Mouse (Mus musculus): ENCODE results near the gene Ak1. TPM values are rescaled to one million over a fixed set of nuclear protein-coding genes. Genes with fewer than 3 reads are reported as not detected.
A peak's percentile ranks its signal among the peaks of the same experiment; 100 is the strongest.

Gene Ak1
- polyA plus RNA-seq, 1 experiment from 2014 or later = 10.5 TPM

DNA sequence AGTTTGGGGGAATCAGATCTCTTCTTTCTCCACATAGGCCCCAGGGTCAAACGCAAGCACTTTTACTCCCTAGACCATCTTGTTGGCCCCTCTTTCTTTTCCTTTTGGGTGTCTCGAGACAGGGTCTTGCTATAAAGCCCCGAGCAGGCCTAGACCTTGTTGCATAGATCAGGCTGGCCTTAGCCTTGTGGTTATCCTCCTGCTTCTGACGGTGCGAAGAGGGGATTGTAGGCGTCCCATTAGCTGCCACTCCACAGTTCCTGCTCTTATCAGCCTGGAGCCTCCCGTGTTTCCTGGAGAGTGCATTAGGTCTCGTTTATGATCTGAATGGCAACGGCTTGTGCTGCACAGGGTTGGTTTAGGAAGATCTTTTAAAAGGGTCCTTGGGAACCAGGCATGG is 22.5 kb downstream of the Ak1 start:
- Histone ChIP-seq H3K4me2 (replicated peaks; ENCODE audit: low read depth) (no peak overlapping the region), H3K36me3 (ENCODE audit: control insufficient read depth, insufficient read depth) (no peaks in the 10 kb centered on the region), H3K9me3 (ENCODE audit: control insufficient read depth) (no peaks in the 10 kb centered on the region), H3K4me3 (ENCODE audit: low read depth, low read length) (no peak overlapping the region), H3K9ac (ENCODE audit: low read depth, low read length) (no peak overlapping the region), H3K27me3 (replicated peaks; ENCODE audit: control insufficient read depth, insufficient read depth, low read length) (no peaks in the 10 kb centered on the region), H3K27ac (ENCODE audit: low read depth, low read length) (no peak overlapping the region), H3K4me1 (replicated peaks; ENCODE audit: control insufficient read depth, insufficient read depth, low read length) (no peaks in the 10 kb centered on the region)
- TF ChIP-seq CTCF (IDR thresholded peaks at IDR 0.05; ENCODE audit: low read depth) = no peak
- 57% methylated on average over 9 of the region's 9 CpGs for WGBS
- ATAC-seq = no peak

DNA sequence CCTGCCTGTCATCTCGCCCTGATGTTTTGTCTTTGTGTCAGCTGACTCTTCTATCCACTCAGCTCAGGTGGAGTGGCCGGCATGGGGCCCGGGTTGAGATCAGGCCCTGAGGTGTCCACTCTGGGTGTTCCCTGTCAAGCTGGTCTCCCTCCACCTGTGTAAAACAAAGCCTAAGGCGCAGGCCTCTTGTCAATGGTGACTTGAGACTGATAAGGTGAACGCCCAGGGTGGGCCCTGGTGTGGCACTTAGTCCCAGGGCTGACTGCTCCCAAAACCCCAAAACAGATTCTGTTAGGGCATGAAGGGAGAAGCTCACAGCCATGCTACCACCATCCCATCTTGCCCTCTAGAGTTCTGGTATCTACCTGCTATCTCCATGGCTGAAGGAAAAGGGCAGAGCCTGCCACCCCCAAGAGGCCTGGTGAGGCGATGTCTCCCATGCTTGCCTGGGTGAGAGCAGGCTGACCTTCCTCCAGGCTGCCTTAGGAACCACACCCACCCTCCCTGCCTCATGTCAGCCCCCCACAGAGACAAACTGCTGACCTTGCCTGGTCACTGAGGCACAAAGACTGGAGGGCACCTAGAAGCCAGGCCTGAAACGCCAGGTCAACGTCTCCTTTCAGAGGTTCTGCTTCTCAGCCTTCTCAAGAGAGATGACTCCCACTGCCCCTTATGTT is 23.4 kb downstream of the Ak1 start:
- WGBS = 69% methylated on average over 8 of the region's 8 CpGs
- no peak overlapping the region for H3K27ac ChIP-seq (ENCODE audit: low read depth, low read length)

DNA sequence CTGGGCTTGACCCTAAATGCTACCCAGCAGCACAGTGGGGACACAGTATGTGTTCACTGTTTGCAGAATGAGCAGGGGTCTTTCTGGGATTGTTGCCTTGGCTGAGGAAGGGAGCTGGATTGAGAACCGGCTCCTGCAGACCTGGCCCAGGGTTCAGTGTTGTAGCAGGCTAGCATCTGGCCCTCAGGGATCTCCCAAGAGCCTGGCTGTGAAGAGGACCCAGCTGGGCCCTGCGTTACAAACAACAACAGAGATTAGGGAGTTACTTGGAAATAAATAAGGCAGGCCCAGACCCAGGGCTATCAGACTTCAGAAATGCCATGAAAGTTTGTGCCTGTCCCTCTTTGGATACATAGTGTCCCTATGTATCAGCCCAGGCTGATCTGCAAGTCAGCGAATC is 24.1 kb downstream of the Ak1 start:
- no peak for ATAC-seq
- Histone ChIP-seq H3K4me1 (replicated peaks; ENCODE audit: control insufficient read depth, insufficient read depth, low read length) (no peaks in the 10 kb centered on the region), H3K27me3 (replicated peaks; ENCODE audit: control insufficient read depth, insufficient read depth, low read length) (no peaks in the 10 kb centered on the region), H3K36me3 (ENCODE audit: control insufficient read depth, insufficient read depth) (no peaks in the 10 kb centered on the region), H3K27ac (ENCODE audit: low read depth, low read length) (no peak overlapping the region), H3K4me3 (ENCODE audit: low read depth, low read length) (no peak overlapping the region), H3K4me2 (replicated peaks; ENCODE audit: low read depth) (no peak overlapping the region), H3K9ac (ENCODE audit: low read depth, low read length) (no peak overlapping the region), H3K9me3 (ENCODE audit: control insufficient read depth) (no peaks in the 10 kb centered on the region)
- WGBS = 77% methylated on average over 3 of the region's 3 CpGs
- TF ChIP-seq CTCF (IDR thresholded peaks at IDR 0.05; ENCODE audit: low read depth) = no peak

More for the DNA sequence above, 23.4 kb downstream of the Ak1 start:
- Histone ChIP-seq H3K9ac (ENCODE audit: low read depth, low read length) (no peak overlapping the region), H3K4me3 (ENCODE audit: low read depth, low read length) (no peak overlapping the region), H3K4me1 (replicated peaks; ENCODE audit: control insufficient read depth, insufficient read depth, low read length) (no peaks in the 10 kb centered on the region), H3K9me3 (ENCODE audit: control insufficient read depth) (no peaks in the 10 kb centered on the region), H3K4me2 (replicated peaks; ENCODE audit: low read depth) (no peak overlapping the region), H3K27me3 (replicated peaks; ENCODE audit: control insufficient read depth, insufficient read depth, low read length) (no peaks in the 10 kb centered on the region), H3K36me3 (ENCODE audit: control insufficient read depth, insufficient read depth) (no peaks in the 10 kb centered on the region)
- ATAC-seq = no peak
- no peak for TF ChIP-seq CTCF (IDR thresholded peaks at IDR 0.05; ENCODE audit: low read depth)

DNA sequence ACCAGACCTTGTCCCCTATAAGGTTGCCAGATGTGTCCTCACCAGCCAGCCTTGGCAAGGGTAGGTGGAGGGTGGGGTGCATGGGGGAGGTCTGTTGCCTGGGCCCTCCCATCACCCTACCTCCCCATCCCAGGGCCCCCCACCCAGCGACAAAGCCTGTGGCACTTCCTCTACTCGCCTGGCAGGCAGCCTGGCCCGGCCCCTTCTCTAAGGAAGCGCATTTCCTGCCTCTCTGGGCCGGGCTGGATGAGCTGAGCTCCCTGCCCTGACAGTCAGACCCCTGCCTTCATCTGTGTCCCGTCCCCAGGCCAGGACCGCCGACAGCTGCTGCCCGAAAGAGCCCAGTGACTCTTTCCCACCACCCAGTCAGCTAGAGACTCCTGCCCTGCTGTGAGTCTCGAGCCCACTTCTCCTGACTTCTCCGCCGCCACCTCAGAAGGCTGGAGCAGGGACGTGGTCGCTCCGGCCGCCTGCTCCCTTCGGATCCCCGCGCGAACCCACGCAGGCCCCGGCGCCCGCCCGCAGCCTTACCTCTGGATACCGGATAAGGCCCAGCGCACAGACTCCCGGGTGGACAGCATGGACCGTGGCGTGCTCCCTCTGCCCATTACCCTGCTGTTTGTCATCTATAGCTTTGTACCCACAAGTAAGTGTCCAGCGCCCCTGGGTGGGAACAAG is 25.0 kb downstream of the Ak1 start, which contains the start of gene Eng:
Eng (plus strand) TSS at position 217 of the 678 bp plus-strand sequence.
- Histone ChIP-seq H3K27ac (ENCODE audit: low read depth, low read length) (peak within 1 kb of the TSS; percentile 73), H3K4me1 (replicated peaks; ENCODE audit: control insufficient read depth, insufficient read depth, low read length) (no peaks in the 10 kb centered on the region), H3K27me3 (replicated peaks; ENCODE audit: control insufficient read depth, insufficient read depth, low read length) (no peaks in the 10 kb centered on the region), H3K4me3 (ENCODE audit: low read depth, low read length) (peak within 1 kb of the TSS; percentile 40), H3K36me3 (ENCODE audit: control insufficient read depth, insufficient read depth) (no peaks in the 10 kb centered on the region), H3K9me3 (ENCODE audit: control insufficient read depth) (no peaks in the 10 kb centered on the region), H3K4me2 (replicated peaks; ENCODE audit: low read depth) (peak within 1 kb of the TSS; percentile 51), H3K9ac (ENCODE audit: low read depth, low read length) (peak within 1 kb of the TSS; percentile 50)
- TF ChIP-seq CTCF (IDR thresholded peaks at IDR 0.05; ENCODE audit: low read depth) = no peak
- 53% methylated on average over 31 of the region's 31 CpGs for WGBS
- ATAC-seq = 0 out of 2 replicates have a peak, but pooled peaks have one; percentile 7

DNA sequence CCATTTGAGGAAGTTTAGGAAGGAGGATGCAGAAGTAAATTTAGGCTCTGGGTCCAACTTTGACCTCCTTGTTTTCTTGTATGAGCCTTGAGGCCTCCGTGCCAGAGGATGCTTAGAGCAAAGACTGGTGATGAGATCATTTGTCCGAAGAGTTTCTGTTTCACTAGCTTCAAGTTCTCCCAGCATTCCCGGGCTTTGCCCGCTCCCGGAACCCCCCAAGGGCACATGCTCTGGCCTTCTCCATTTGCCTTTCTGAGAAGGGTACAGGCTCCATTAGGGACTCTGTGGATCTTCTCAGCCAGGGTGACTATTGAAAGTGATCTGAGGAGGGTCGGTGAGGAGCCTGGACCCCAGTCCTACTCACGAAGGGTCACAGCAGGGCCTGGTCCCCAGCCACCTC is 25.8 kb downstream of the Ak1 start:
- Histone ChIP-seq H3K4me2 (replicated peaks; ENCODE audit: low read depth) (peak overlapping the region; percentile 51), H3K9me3 (ENCODE audit: control insufficient read depth) (no peaks in the 10 kb centered on the region), H3K27ac (ENCODE audit: low read depth, low read length) (peak overlapping the region; percentile 73; the same call in 1 of the 2 replicates), H3K4me3 (ENCODE audit: low read depth, low read length) (peak overlapping the region; percentile 40), H3K27me3 (replicated peaks; ENCODE audit: control insufficient read depth, insufficient read depth, low read length) (no peaks in the 10 kb centered on the region), H3K9ac (ENCODE audit: low read depth, low read length) (no peak overlapping the region), H3K4me1 (replicated peaks; ENCODE audit: control insufficient read depth, insufficient read depth, low read length) (no peaks in the 10 kb centered on the region), H3K36me3 (ENCODE audit: control insufficient read depth, insufficient read depth) (no peaks in the 10 kb centered on the region)
- WGBS = 77% methylated on average over 7 of the region's 7 CpGs
- TF ChIP-seq CTCF (IDR thresholded peaks at IDR 0.05; ENCODE audit: low read depth) = no peak
- ATAC-seq = no peak

DNA sequence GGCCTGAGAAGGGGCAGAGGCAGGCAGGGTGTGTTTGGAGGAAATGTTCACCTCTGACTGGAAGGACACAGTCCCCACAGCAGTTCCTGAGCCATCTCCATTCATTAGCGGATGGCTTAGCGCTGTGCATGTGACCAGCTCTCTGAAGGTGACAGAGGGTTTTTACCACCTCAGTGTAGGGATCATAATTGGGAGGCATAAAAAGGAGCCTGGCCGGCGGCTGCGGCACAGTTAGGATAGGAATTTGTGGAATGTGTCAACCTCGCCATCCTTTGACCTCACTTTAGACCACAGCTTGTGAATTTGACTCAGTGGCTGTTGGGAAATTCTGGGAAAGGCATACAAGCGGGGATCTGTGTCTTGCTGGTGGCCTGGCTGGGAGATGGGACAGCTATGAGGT is 32.2 kb downstream of the Ak1 start:
- Histone ChIP-seq H3K27me3 (replicated peaks; ENCODE audit: control insufficient read depth, insufficient read depth, low read length) (no peaks in the 10 kb centered on the region), H3K27ac (ENCODE audit: low read depth, low read length) (no peak overlapping the region), H3K9ac (ENCODE audit: low read depth, low read length) (no peak overlapping the region), H3K4me3 (ENCODE audit: low read depth, low read length) (no peak overlapping the region), H3K4me1 (replicated peaks; ENCODE audit: control insufficient read depth, insufficient read depth, low read length) (no peaks in the 10 kb centered on the region), H3K4me2 (replicated peaks; ENCODE audit: low read depth) (peak overlapping the region; percentile 13; the same call in 1 of the 2 replicates), H3K9me3 (ENCODE audit: control insufficient read depth) (no peaks in the 10 kb centered on the region), H3K36me3 (ENCODE audit: control insufficient read depth, insufficient read depth) (no peaks in the 10 kb centered on the region; the same call in 1 of the 2 replicates)
- TF ChIP-seq CTCF (IDR thresholded peaks at IDR 0.05; ENCODE audit: low read depth) = no peak
- ATAC-seq = no peak
- WGBS = 53% methylated on average over 7 of the region's 7 CpGs

All from intestine, postnatal 0 days (tissue).